Mouse (Mus musculus): ENCODE results near the gene Tuba1b.

DNA sequence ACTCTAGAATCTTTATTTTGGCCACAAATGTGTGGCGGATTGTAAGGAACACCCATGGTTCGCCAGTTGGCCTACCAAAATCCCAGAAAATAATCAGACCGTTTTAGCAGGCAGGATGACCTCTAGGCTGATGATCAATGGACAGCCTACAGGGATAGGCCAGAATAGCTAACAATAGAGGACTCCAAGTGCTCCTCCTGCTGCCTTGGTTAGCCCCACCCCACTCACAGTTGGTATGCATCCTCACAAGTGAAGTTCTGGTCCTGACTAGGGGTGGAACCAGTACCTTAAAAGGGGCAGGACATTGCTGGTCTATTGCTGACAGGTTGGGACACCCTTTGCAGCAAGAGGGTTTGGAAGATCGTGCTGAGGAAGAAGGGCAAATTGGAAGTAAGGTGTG is 41.3 kb downstream of the Tuba1b start:
- TF ChIP-seq GATA1 (IDR thresholded peaks at IDR 0.05; ENCODE audit: borderline replicate concordance, low read length) (no peak), FLI1 (IDR thresholded peaks at IDR 0.05; ENCODE audit: low read length) (no peak)
